Mouse (Mus musculus) liver, postnatal 0 days (tissue): Measurements from ENCODE around the gene Pigz. TPM values are rescaled to one million over a fixed set of nuclear protein-coding genes. Genes with fewer than 3 reads are reported as not detected.

Experiments used
- ATAC-seq: fragments of 200-750 bp; cut with Nextera tagmentation; 2 replicates; pipeline ENCODE4 v1.8.0; 2017; ENCODE audit warnings: mild to moderate bottlenecking, moderate library complexity
- DNase-seq: peaks from one replicate; pipeline ENCODE4 v3.0.0-alpha.2; 2016
- H3K27ac ChIP-seq: fragments of 300-500 bp; sonication (generic); 2 replicates; pipeline ENCODE4 v1.5.1; 2014; ENCODE audit warnings: antibody characterized with exemption, moderate library complexity, mild to moderate bottlenecking, low read depth
- H3K27me3 ChIP-seq: fragments of 300-500 bp; sonication (generic); 2 replicates; pipeline ENCODE4 v1.6.1; 2014; ENCODE audit warnings: low read length, control low read depth, mixed read lengths; ENCODE audit not compliant: insufficient read depth
- H3K36me3 ChIP-seq: fragments of 300-500 bp; sonication (generic); replicated peaks from 2 replicates; pipeline ENCODE4 v1.6.1; 2014; ENCODE audit warnings: mild to moderate bottlenecking, control low read depth, low read length, moderate library complexity, mixed read lengths; ENCODE audit not compliant: insufficient read depth
- H3K4me1 ChIP-seq: fragments of 300-500 bp; sonication (generic); 2 replicates; pipeline ENCODE4 v1.6.1; 2014; ENCODE audit warnings: antibody characterized with exemption, mild to moderate bottlenecking, control low read depth; ENCODE audit not compliant: insufficient read depth
- H3K4me2 ChIP-seq: fragments of 300-500 bp; sonication (generic); 2 replicates; pipeline ENCODE4 v1.6.1; 2014; ENCODE audit warnings: low read depth, mild to moderate bottlenecking, low read length, moderate library complexity, mixed read lengths
- H3K4me3 ChIP-seq: fragments of 300-500 bp; sonication (generic); 2 replicates; pipeline ENCODE4 v1.5.1; 2014; ENCODE audit warnings: low read depth, low read length
- H3K9ac ChIP-seq: fragments of 300-500 bp; sonication (generic); replicated peaks from 2 replicates; pipeline ENCODE4 v1.6.1; 2014; ENCODE audit warnings: mild to moderate bottlenecking, moderate library complexity
- H3K9me3 ChIP-seq: fragments of 300-500 bp; sonication (generic); 2 replicates; pipeline ENCODE4 v1.6.1; 2016; ENCODE audit warnings: mild to moderate bottlenecking, control low read depth, low read length, mixed read lengths
- CTCF ChIP-seq: sonication (generic); IDR thresholded peaks from 2 replicates; pipeline ENCODE4 v1.5.1; 2016; ENCODE audit warnings: antibody characterized with exemption, low read depth
- EP300 ChIP-seq: IDR thresholded peaks from 2 replicates; pipeline ENCODE4 v1.6.1; 2016; ENCODE audit warnings: antibody characterized with exemption, low read depth, mild to moderate bottlenecking
- WGBS: fragments of 180-500 bp; shearing (Covaris S2); extraction: QIAGEN DNeasy Blood & Tissue Kit; methylation state at CpG from one replicate; pipeline ENCODE4 v1.1.7; 2014; ENCODE audit not compliant: insufficient replicate concordance; 5-methylcytosine and 5-hydroxymethylcytosine counted together
- polyA plus RNA-seq: library from polyadenylated mRNA; unstranded; fragments of >200 nt; fragmentation: Nextera tagmentation; extraction: Ambion mirVana; gene quantifications from 2 replicates; pipeline ENCODE4 v1.2.1, GENCODE M21; 2015

Pigz gene
- polyA plus RNA-seq, 1 experiment from 2014 or later, result 0.18 TPM

DNA sequence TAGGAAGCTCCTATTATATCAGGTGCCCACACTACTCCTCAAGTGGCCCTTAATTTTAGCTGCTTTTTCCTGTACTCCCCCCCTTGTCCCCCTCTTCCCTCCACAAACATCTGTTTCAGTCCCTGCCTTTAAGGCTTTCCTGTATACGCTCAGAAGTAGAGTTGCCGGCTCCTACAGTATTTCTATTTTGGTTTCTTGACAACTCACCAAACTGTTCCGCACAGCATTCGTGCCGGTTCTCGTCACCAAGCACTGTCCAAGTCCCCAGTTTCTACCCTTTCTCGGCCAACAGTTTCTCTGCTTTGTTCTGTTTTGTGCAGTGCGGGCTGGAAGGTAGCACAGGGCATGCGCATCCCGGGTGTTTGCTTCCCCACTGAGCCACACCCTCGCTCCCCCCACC lies 24.7 kb upstream of the Pigz start:
- DNase-seq, result no peak
- Histone ChIP-seq H3K9me3 (no peaks in the 10 kb centered on the region), H3K4me3 (no peak overlapping the region), H3K4me1 (peaks cover 7% of the 10 kb centered on the region), H3K27me3 (no peaks in the 10 kb centered on the region), H3K4me2 (no peak overlapping the region), H3K36me3 (no peaks in the 10 kb centered on the region), H3K27ac (no peak overlapping the region), H3K9ac (no peak overlapping the region)
- no peak for ATAC-seq
- no peak for TF ChIP-seq CTCF
- no peak for TF ChIP-seq EP300
- WGBS, result 53% methylated on average over 11 of the region's 11 CpGs

GRCm38 (mm10) chr16:31910281-31910847 lies 23.3 kb upstream of the Pigz start:
- no peak overlapping the region for H3K9ac ChIP-seq
- ATAC-seq (no peak), DNase-seq (no peak)
- TF ChIP-seq CTCF, result no peak
- TF ChIP-seq EP300, result no peak
- H3K27me3 ChIP-seq, result no peaks in the 10 kb centered on the region
- H3K4me2 ChIP-seq, result no peak overlapping the region
- no peak overlapping the region for H3K4me3 ChIP-seq
- H3K9me3 ChIP-seq, result no peaks in the 10 kb centered on the region
- no peak overlapping the region for H3K27ac ChIP-seq
- no peaks in the 10 kb centered on the region for H3K36me3 ChIP-seq
- WGBS, result 32% methylated on average over 10 of the region's 10 CpGs
- peaks cover 7% of the 10 kb centered on the region for H3K4me1 ChIP-seq

- 58% methylated on average over 11 of the region's 11 CpGs for WGBS
- Histone ChIP-seq H3K27ac (no peak overlapping the region), H3K9ac (peak overlapping the region; percentile 51), H3K27me3 (no peaks in the 10 kb centered on the region), H3K4me1 (no peaks in the 10 kb centered on the region), H3K4me3 (peak overlapping the region; percentile 27; the same call in 1 of the 2 replicates), H3K9me3 (no peaks in the 10 kb centered on the region), H3K4me2 (peak overlapping the region; percentile 66), H3K36me3 (no peaks in the 10 kb centered on the region)
- TF ChIP-seq CTCF (no peak), EP300 (no peak)
- ATAC-seq (peak; percentile 90), DNase-seq (no peak)
Measured at GRCm38 (mm10) chr16:31917776-31918175, 15.9 kb upstream of the Pigz start.

- Histone ChIP-seq H3K4me1 (no peaks in the 10 kb centered on the region), H3K36me3 (no peaks in the 10 kb centered on the region), H3K27me3 (no peaks in the 10 kb centered on the region), H3K4me3 (peak overlapping the region; percentile 27; the same call in 1 of the 2 replicates), H3K4me2 (peak overlapping the region; percentile 66), H3K27ac (no peak overlapping the region), H3K9me3 (no peaks in the 10 kb centered on the region), H3K9ac (peak overlapping the region; percentile 51)
- 6% methylated on average over 14 of the region's 14 CpGs for WGBS
- TF ChIP-seq CTCF (peak; percentile 90), EP300 (no peak)
- DNase-seq, result peak; percentile 78
- peak; percentile 79 for ATAC-seq
Measured at GRCm38 (mm10) chr16:31918248-31918724, 15.4 kb upstream of the Pigz start.

GRCm38 (mm10) chr16:31924368-31924767 lies 9.3 kb upstream of the Pigz start:
- Histone ChIP-seq H3K27me3 (no peaks in the 10 kb centered on the region), H3K9ac (no peak overlapping the region), H3K4me1 (no peaks in the 10 kb centered on the region), H3K27ac (no peak overlapping the region), H3K9me3 (no peaks in the 10 kb centered on the region), H3K4me2 (no peak overlapping the region), H3K4me3 (no peak overlapping the region), H3K36me3 (no peaks in the 10 kb centered on the region)
- WGBS, result 67% methylated on average over 6 of the region's 6 CpGs
- DNase-seq (no peak), ATAC-seq (no peak)
- no peak for TF ChIP-seq CTCF

DNA sequence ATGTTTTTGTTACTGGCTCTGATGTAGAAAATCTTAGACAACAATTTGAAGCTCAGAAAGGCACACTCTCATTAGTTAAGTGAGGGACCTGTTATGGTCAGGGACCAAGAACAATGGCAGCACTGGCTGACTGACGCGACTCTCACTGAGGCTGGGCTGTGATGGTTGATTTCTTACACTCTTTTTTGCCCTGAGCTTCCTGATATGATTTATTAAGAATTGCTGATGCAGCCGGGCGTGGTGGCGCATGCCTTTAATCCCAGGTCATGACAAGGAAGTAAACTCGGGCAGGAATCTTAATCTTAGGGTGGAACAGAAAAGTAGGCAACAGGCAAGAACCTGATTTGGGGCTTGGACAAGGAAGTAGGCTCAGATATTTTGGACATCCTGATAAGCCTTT lies 7.6 kb upstream of the Pigz start:
- TF ChIP-seq CTCF (no peak), EP300 (no peak)
- no peak for DNase-seq
- H3K27me3 ChIP-seq, result no peaks in the 10 kb centered on the region
- H3K4me2 ChIP-seq, result no peak overlapping the region
- no peak overlapping the region for H3K27ac ChIP-seq
- 81% methylated on average over 6 of the region's 6 CpGs for WGBS
- no peak for ATAC-seq
- H3K36me3 ChIP-seq, result no peaks in the 10 kb centered on the region
- H3K9me3 ChIP-seq, result no peaks in the 10 kb centered on the region
- H3K4me1 ChIP-seq, result no peaks in the 10 kb centered on the region
- H3K4me3 ChIP-seq, result no peak overlapping the region
- no peak overlapping the region for H3K9ac ChIP-seq
